Mouse (Mus musculus) cortical plate, adult 2 months (tissue): Measurements from ENCODE around the gene Slc25a45.

ENCODE experiments used
- CTCF ChIP-seq: fragments of 200-500 bp; IDR thresholded peaks from 2 replicates; pipeline ENCODE4 v1.5.1; 2011; ENCODE audit warnings: mild to moderate bottlenecking, control low read depth, low read length; ENCODE audit not compliant: insufficient read depth; ENCODE audit errors: extremely low read depth
- POLR2A ChIP-seq: fragments of 200-500 bp; IDR thresholded peaks from 2 replicates; pipeline ENCODE4 v1.6.1; 2011; ENCODE audit warnings: mild to moderate bottlenecking, low read length, control low read depth; ENCODE audit not compliant: insufficient read depth; ENCODE audit errors: extremely low read depth

GRCm38 (mm10) chr19:5879735-5880134, 2.1 kb downstream of the Slc25a45 start:
- TF ChIP-seq CTCF (no peak), POLR2A (no peak)
